Mouse (Mus musculus): Measurements from ENCODE around the gene Peli1. TPM values are rescaled to one million over a fixed set of nuclear protein-coding genes. Genes with fewer than 3 reads are reported as not detected.

The Peli1 gene
- polyA plus RNA-seq, 1 experiment from 2014 or later, result 9.8 TPM

GRCm38 (mm10) chr11:21149476-21149875 is 58.4 kb downstream of the Peli1 start:
- no peaks in the 10 kb centered on the region for H3K4me1 ChIP-seq (ENCODE audit: insufficient read depth)

DNA sequence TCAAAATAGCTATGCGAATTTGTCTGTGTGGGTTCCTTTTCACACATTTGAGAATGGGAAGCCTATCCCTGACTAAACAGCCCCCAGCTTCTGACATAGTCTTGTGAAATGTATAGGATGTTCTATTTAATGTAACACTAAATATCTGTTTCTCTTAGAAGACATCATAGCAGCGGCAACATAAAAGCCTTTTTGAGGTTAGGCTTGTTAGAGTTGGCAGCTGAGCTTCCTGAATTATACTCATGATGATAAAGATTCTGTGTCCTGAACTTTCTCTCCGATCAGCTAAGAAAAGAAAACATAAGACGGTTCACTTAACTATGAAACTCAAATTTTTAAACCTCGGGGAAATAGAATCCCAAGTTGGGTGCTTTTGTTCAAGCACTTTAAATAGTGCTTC is 59.2 kb downstream of the Peli1 start:
- no peak overlapping the region for H3K27ac ChIP-seq (ENCODE audit: low read depth)
- H3K9me3 ChIP-seq (ENCODE audit: low read length), result no peaks in the 10 kb centered on the region
- H3K4me1 ChIP-seq (ENCODE audit: insufficient read depth), result no peaks in the 10 kb centered on the region
- no peak overlapping the region for H3K9ac ChIP-seq (replicated peaks)
- DNase-seq (no peak), ATAC-seq (no peak)
- H3K27me3 ChIP-seq (ENCODE audit: insufficient read depth, low read length), result no peaks in the 10 kb centered on the region
- TF ChIP-seq EP300 (IDR thresholded peaks at IDR 0.05; ENCODE audit: low read depth) (no peak), CTCF (IDR thresholded peaks at IDR 0.05; ENCODE audit: low read depth) (no peak)
- 86% methylated on average over 5 of the region's 5 CpGs for WGBS (ENCODE audit: insufficient replicate concordance)
- peaks cover 38% of the 10 kb centered on the region for H3K36me3 ChIP-seq (replicated peaks; ENCODE audit: insufficient read depth, low read length)
- H3K4me3 ChIP-seq (ENCODE audit: low read depth, low read length), result no peak overlapping the region
- no peak overlapping the region for H3K4me2 ChIP-seq (ENCODE audit: low read depth, low read length)

More at GRCm38 (mm10) chr11:21149476-21149875, 58.4 kb downstream of the Peli1 start:
- H3K27ac ChIP-seq (ENCODE audit: low read depth), result no peak overlapping the region
- peaks cover 38% of the 10 kb centered on the region for H3K36me3 ChIP-seq (replicated peaks; ENCODE audit: insufficient read depth, low read length)
- no peaks in the 10 kb centered on the region for H3K9me3 ChIP-seq (ENCODE audit: low read length)
- DNase-seq (no peak), ATAC-seq (no peak)
- no peaks in the 10 kb centered on the region for H3K27me3 ChIP-seq (ENCODE audit: insufficient read depth, low read length)
- no peak for TF ChIP-seq CTCF (IDR thresholded peaks at IDR 0.05; ENCODE audit: low read depth)
- TF ChIP-seq EP300 (IDR thresholded peaks at IDR 0.05; ENCODE audit: low read depth), result no peak
- WGBS (ENCODE audit: insufficient replicate concordance), result 82% methylated on average over 4 of the region's 4 CpGs
- no peak overlapping the region for H3K9ac ChIP-seq (replicated peaks)
- no peak overlapping the region for H3K4me3 ChIP-seq (ENCODE audit: low read depth, low read length)
- no peak overlapping the region for H3K4me2 ChIP-seq (ENCODE audit: low read depth, low read length)

DNA sequence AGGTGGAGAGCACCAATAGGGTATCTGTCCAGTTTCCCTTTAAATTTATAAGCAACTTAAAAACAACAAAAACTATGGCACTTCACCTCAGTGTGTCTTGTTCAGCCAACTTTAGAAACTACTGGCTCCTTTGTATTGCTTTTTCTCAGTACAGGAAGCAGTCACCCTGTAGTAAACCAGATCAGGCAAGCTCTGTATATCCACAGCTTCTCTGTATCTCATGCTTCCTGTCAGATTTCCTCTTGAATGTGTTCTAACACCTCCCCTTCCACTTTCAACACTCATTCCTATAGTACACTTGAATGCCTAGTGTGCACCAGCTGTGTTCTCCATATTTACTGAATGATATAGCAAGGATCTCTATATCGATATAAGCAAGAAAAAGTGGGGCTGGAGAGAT is 60.6 kb downstream of the Peli1 start:
- Histone ChIP-seq H3K27me3 (ENCODE audit: insufficient read depth, low read length) (no peaks in the 10 kb centered on the region), H3K9me3 (ENCODE audit: low read length) (no peaks in the 10 kb centered on the region), H3K27ac (ENCODE audit: low read depth) (no peak overlapping the region), H3K36me3 (replicated peaks; ENCODE audit: insufficient read depth, low read length) (peaks cover 28% of the 10 kb centered on the region), H3K4me3 (ENCODE audit: low read depth, low read length) (no peak overlapping the region), H3K4me1 (ENCODE audit: insufficient read depth) (no peaks in the 10 kb centered on the region), H3K4me2 (ENCODE audit: low read depth, low read length) (no peak overlapping the region), H3K9ac (replicated peaks) (no peak overlapping the region)
- no peak for DNase-seq
- whole genome bisulfite sequencing (ENCODE audit: insufficient replicate concordance), result 86% methylated on average over 1 of the region's 1 CpGs
- ATAC-seq, result no peak
- no peak for TF ChIP-seq EP300 (IDR thresholded peaks at IDR 0.05; ENCODE audit: low read depth)
- no peak for TF ChIP-seq CTCF (IDR thresholded peaks at IDR 0.05; ENCODE audit: low read depth)

- TF ChIP-seq EP300 (IDR thresholded peaks at IDR 0.05; ENCODE audit: low read depth), result no peak
- H3K9ac ChIP-seq (replicated peaks), result no peak overlapping the region
- H3K9me3 ChIP-seq (ENCODE audit: low read length), result no peaks in the 10 kb centered on the region
- ATAC-seq, result no peak
- H3K4me1 ChIP-seq (ENCODE audit: insufficient read depth), result no peaks in the 10 kb centered on the region
- no peak overlapping the region for H3K4me2 ChIP-seq (ENCODE audit: low read depth, low read length)
- no peaks in the 10 kb centered on the region for H3K27me3 ChIP-seq (ENCODE audit: insufficient read depth, low read length)
- 79% methylated on average over 4 of the region's 4 CpGs for WGBS (ENCODE audit: insufficient replicate concordance)
- H3K4me3 ChIP-seq (ENCODE audit: low read depth, low read length), result no peak overlapping the region
- no peak for DNase-seq
- H3K27ac ChIP-seq (ENCODE audit: low read depth), result no peak overlapping the region
- H3K36me3 ChIP-seq (replicated peaks; ENCODE audit: insufficient read depth, low read length), result peaks cover 15% of the 10 kb centered on the region
Observed at GRCm38 (mm10) chr11:21153111-21153510, 62.0 kb downstream of the Peli1 start.

DNA sequence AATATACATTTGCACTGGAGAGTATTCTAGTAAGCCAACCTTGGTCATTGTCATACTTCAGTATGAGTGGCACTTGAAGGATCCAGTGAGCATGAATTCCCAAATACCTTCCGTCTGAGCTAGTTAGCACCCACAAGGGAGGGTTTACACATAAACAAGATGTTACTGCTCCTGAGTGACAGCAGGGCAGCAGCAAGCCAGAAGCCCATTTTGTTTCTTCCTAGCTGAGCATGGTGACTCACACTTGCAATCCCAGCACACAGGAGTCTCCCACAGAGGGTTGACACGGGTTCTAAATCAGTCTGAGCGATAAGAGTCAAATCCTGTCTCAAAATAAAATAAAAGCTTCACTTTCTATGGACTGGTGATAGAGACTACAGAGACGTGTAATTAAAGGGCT is 66.5 kb downstream of the Peli1 start:
- no peak overlapping the region for H3K27ac ChIP-seq (ENCODE audit: low read depth)
- no peak overlapping the region for H3K9ac ChIP-seq (replicated peaks)
- H3K36me3 ChIP-seq (replicated peaks; ENCODE audit: insufficient read depth, low read length), result 0 out of 2 replicates have a peak, but pooled peaks cover 3% of the 10 kb centered on the region
- no peak overlapping the region for H3K4me3 ChIP-seq (ENCODE audit: low read depth, low read length)
- 70% methylated on average over 4 of the region's 4 CpGs for WGBS (ENCODE audit: insufficient replicate concordance)
- H3K9me3 ChIP-seq (ENCODE audit: low read length), result no peaks in the 10 kb centered on the region
- no peak overlapping the region for H3K4me2 ChIP-seq (ENCODE audit: low read depth, low read length)
- DNase-seq (no peak), ATAC-seq (no peak)
- H3K4me1 ChIP-seq (ENCODE audit: insufficient read depth), result no peaks in the 10 kb centered on the region
- TF ChIP-seq EP300 (IDR thresholded peaks at IDR 0.05; ENCODE audit: low read depth) (no peak), CTCF (IDR thresholded peaks at IDR 0.05; ENCODE audit: low read depth) (no peak)
- H3K27me3 ChIP-seq (ENCODE audit: insufficient read depth, low read length), result no peaks in the 10 kb centered on the region

- H3K4me3 ChIP-seq (ENCODE audit: low read depth, low read length), result no peak overlapping the region
- no peak for TF ChIP-seq EP300 (IDR thresholded peaks at IDR 0.05; ENCODE audit: low read depth)
- TF ChIP-seq CTCF (IDR thresholded peaks at IDR 0.05; ENCODE audit: low read depth), result no peak
- H3K9ac ChIP-seq (replicated peaks), result no peak overlapping the region
- DNase-seq, result no peak
- 0 out of 2 replicates have a peak, but pooled peaks cover 2% of the 10 kb centered on the region for H3K4me1 ChIP-seq (ENCODE audit: insufficient read depth)
- 83% methylated on average over 5 of the region's 5 CpGs for WGBS (ENCODE audit: insufficient replicate concordance)
- H3K27ac ChIP-seq (ENCODE audit: low read depth), result no peak overlapping the region
- H3K36me3 ChIP-seq (replicated peaks; ENCODE audit: insufficient read depth, low read length), result no peaks in the 10 kb centered on the region
- H3K9me3 ChIP-seq (ENCODE audit: low read length), result no peaks in the 10 kb centered on the region
- no peak for ATAC-seq
- H3K27me3 ChIP-seq (ENCODE audit: insufficient read depth, low read length), result no peaks in the 10 kb centered on the region
- H3K4me2 ChIP-seq (ENCODE audit: low read depth, low read length), result no peak overlapping the region
Observed at GRCm38 (mm10) chr11:21162093-21162492, 71.0 kb downstream of the Peli1 start.

GRCm38 (mm10) chr11:21163143-21163542 is 72.1 kb downstream of the Peli1 start:
- no peak overlapping the region for H3K4me3 ChIP-seq (ENCODE audit: low read depth, low read length)
- no peak for TF ChIP-seq CTCF (IDR thresholded peaks at IDR 0.05; ENCODE audit: low read depth)
- TF ChIP-seq EP300 (IDR thresholded peaks at IDR 0.05; ENCODE audit: low read depth), result no peak
- 64% methylated on average over 7 of the region's 7 CpGs for WGBS (ENCODE audit: insufficient replicate concordance)
- H3K9ac ChIP-seq (replicated peaks), result no peak overlapping the region
- no peak overlapping the region for H3K27ac ChIP-seq (ENCODE audit: low read depth)
- no peaks in the 10 kb centered on the region for H3K36me3 ChIP-seq (replicated peaks; ENCODE audit: insufficient read depth, low read length)
- no peaks in the 10 kb centered on the region for H3K9me3 ChIP-seq (ENCODE audit: low read length)
- DNase-seq (no peak), ATAC-seq (no peak)
- 0 out of 2 replicates have a peak, but pooled peaks cover 2% of the 10 kb centered on the region for H3K4me1 ChIP-seq (ENCODE audit: insufficient read depth)
- no peak overlapping the region for H3K4me2 ChIP-seq (ENCODE audit: low read depth, low read length)
- no peaks in the 10 kb centered on the region for H3K27me3 ChIP-seq (ENCODE audit: insufficient read depth, low read length)
